Mouse (Mus musculus): ENCODE results near the gene Napb.
A peak's percentile ranks its signal among the peaks of the same experiment; 100 is the strongest.

Napb gene

GRCm38 (mm10) chr2:148687971-148688370 is 44.3 kb downstream of the Napb start:
- no peak for DNase-seq (ENCODE audit: low read depth)

GRCm38 (mm10) chr2:148686862-148687261 is 45.4 kb downstream of the Napb start:
- DNase-seq (ENCODE audit: low read depth), result no peak

- no peak for DNase-seq (ENCODE audit: low read depth)
Observed at GRCm38 (mm10) chr2:148685709-148686108, 46.6 kb downstream of the Napb start.

- no peak for DNase-seq (ENCODE audit: low read depth)
Observed at GRCm38 (mm10) chr2:148684972-148685371, 47.3 kb downstream of the Napb start.

GRCm38 (mm10) chr2:148683031-148683430 is 49.2 kb downstream of the Napb start:
- no peak for DNase-seq (ENCODE audit: low read depth)

GRCm38 (mm10) chr2:148681461-148681891 is 50.8 kb downstream of the Napb start:
- DNase-seq (ENCODE audit: low read depth), result no peak

- peak; percentile 97 for DNase-seq (ENCODE audit: low read depth)
Observed at GRCm38 (mm10) chr2:148680775-148681291, 51.4 kb downstream of the Napb start, which contains the start of gene Gzf1. Gene Gzf1, plus strand, starts transcription at chr2:148681023.

- no peak for DNase-seq (ENCODE audit: low read depth)
Observed at GRCm38 (mm10) chr2:148679346-148679745, 52.9 kb downstream of the Napb start.

GRCm38 (mm10) chr2:148677801-148678200 is 54.5 kb downstream of the Napb start:
- no peak for DNase-seq (ENCODE audit: low read depth)

GRCm38 (mm10) chr2:148672199-148673096 is 59.8 kb downstream of the Napb start, which contains the start of gene Nxt1:
Gene Nxt1, plus strand, starts transcription at chr2:148672601.
- DNase-seq (ENCODE audit: low read depth), result peak; percentile 96

- DNase-seq (ENCODE audit: low read depth), result no peak
Observed at GRCm38 (mm10) chr2:148663458-148663857, 68.8 kb downstream of the Napb start.

GRCm38 (mm10) chr2:148654961-148655360 is 77.3 kb downstream of the Napb start:
- peak; percentile 50 for DNase-seq (ENCODE audit: low read depth)

- no peak for DNase-seq (ENCODE audit: low read depth)
Observed at GRCm38 (mm10) chr2:148650587-148651357, 81.5 kb downstream of the Napb start.

- no peak for DNase-seq (ENCODE audit: low read depth)
Observed at GRCm38 (mm10) chr2:148644421-148645000, 87.8 kb downstream of the Napb start.

Data from c-Kit-positive CD71-negative TER-119-negative erythroid progenitor cells, embryonic 14.5 days (primary cell).